Mouse (Mus musculus): ENCODE results near the gene Gzme.
A peak's percentile ranks its signal among the peaks of the same experiment; 100 is the strongest.
"Not testable (repeated sequence)": the region's sequence is repeated elsewhere in the genome, so short reads cannot be mapped to it uniquely, and the experiment has no call there.

The Gzme gene

GRCm38 (mm10) chr14:56120525-56120924 is at the start of gene Gzme:
Gzme (minus strand) TSS chr14:56120625.
- DNase-seq: no peak

- no peak for DNase-seq
Observed at GRCm38 (mm10) chr14:56168009-56168408, 47.6 kb upstream of the Gzme start.

- peak; percentile 52 for DNase-seq
Observed at GRCm38 (mm10) chr14:56162109-56162508, 41.7 kb upstream of the Gzme start.

GRCm38 (mm10) chr14:56159479-56159878 is 39.1 kb upstream of the Gzme start, which contains the start of gene Gzmg:
Gzmg (minus strand) TSS chr14:56159579.
- not testable (repeated sequence) for DNase-seq

GRCm38 (mm10) chr14:56155340-56155739 is 34.9 kb upstream of the Gzme start:
- no peak for DNase-seq

- DNase-seq: not testable (repeated sequence)
Observed at GRCm38 (mm10) chr14:56133675-56134074, 13.2 kb upstream of the Gzme start.

- not testable (repeated sequence) for DNase-seq
Observed at GRCm38 (mm10) chr14:56132508-56132907, 12.1 kb upstream of the Gzme start, which contains the start of gene Gzmd. Gzmd (minus strand) TSS chr14:56132608.

- DNase-seq: no peak
Observed at GRCm38 (mm10) chr14:56128341-56128740, 7.9 kb upstream of the Gzme start.

- no peak for DNase-seq
Observed at GRCm38 (mm10) chr14:56123516-56123915, 3.1 kb upstream of the Gzme start.

- not testable (repeated sequence) for DNase-seq
Observed at GRCm38 (mm10) chr14:56115531-56116310, 4.7 kb downstream of the Gzme start.

- DNase-seq: no peak
Observed at GRCm38 (mm10) chr14:56105447-56106180, 14.8 kb downstream of the Gzme start.

GRCm38 (mm10) chr14:56105016-56105415 is 15.4 kb downstream of the Gzme start:
- no peak for DNase-seq

- no peak for DNase-seq
Observed at GRCm38 (mm10) chr14:56103452-56103851, 17.0 kb downstream of the Gzme start.

GRCm38 (mm10) chr14:56102386-56102785 is 18.0 kb downstream of the Gzme start, which contains the start of gene Ctsg:
Ctsg (minus strand) TSS chr14:56102574.
- no peak for DNase-seq

- no peak for DNase-seq
Observed at GRCm38 (mm10) chr14:56098940-56099339, 21.5 kb downstream of the Gzme start.

- no peak for DNase-seq
Observed at GRCm38 (mm10) chr14:56097597-56097996, 22.8 kb downstream of the Gzme start.

- DNase-seq: no peak
Observed at GRCm38 (mm10) chr14:56093353-56093752, 27.1 kb downstream of the Gzme start.

- DNase-seq: no peak
Observed at GRCm38 (mm10) chr14:56086711-56087110, 33.7 kb downstream of the Gzme start.

- no peak for DNase-seq
Observed at GRCm38 (mm10) chr14:56085167-56085566, 35.3 kb downstream of the Gzme start, which contains the start of gene Mcpt8. Mcpt8 (minus strand) TSS chr14:56085273.

GRCm38 (mm10) chr14:56082016-56082415 is 38.4 kb downstream of the Gzme start:
- DNase-seq: peak; percentile 35
